Mouse (Mus musculus) ES-Bruce4 (cell line): ENCODE results near the gene Csf1. TPM values are rescaled to one million over a fixed set of nuclear protein-coding genes. Genes with fewer than 3 reads are reported as not detected.

Source experiments
- H3K27ac ChIP-seq: 2 replicates; pipeline ENCODE4 v1.5.1; 2012; ENCODE audit warnings: low read length, inconsistent platforms; ENCODE audit not compliant: insufficient read depth
- H3K27me3 ChIP-seq: 2 replicates; pipeline ENCODE4 v1.6.1; 2012; ENCODE audit warnings: mild to moderate bottlenecking, low read length, inconsistent platforms; ENCODE audit not compliant: control insufficient read depth, poor library complexity, insufficient read depth, severe bottlenecking
- H3K36me3 ChIP-seq: 2 replicates; pipeline ENCODE4 v1.6.1; 2012; ENCODE audit warnings: inconsistent platforms, mild to moderate bottlenecking, low read length, moderate library complexity; ENCODE audit not compliant: control insufficient read depth, poor library complexity, insufficient read depth, severe bottlenecking
- H3K4me1 ChIP-seq: one replicate; pipeline ENCODE4 v1.8.1; 2011; ENCODE audit warnings: low read length; ENCODE audit not compliant: control insufficient read depth, insufficient read depth
- H3K4me3 ChIP-seq: 2 replicates; pipeline ENCODE4 v1.5.1; 2011; ENCODE audit warnings: low read depth, mild to moderate bottlenecking, low read length
- H3K9ac ChIP-seq: 2 replicates; pipeline ENCODE4 v1.6.1; 2012; ENCODE audit warnings: low read depth, mild to moderate bottlenecking, inconsistent platforms; ENCODE audit not compliant: poor library complexity, severe bottlenecking
- H3K9me3 ChIP-seq: replicated peaks from 2 replicates; pipeline ENCODE4 v1.6.1; 2012; ENCODE audit warnings: mild to moderate bottlenecking, low read length, inconsistent platforms; ENCODE audit not compliant: control insufficient read depth, poor library complexity, insufficient read depth, severe bottlenecking
- CTCF ChIP-seq: IDR thresholded peaks from one replicate; pipeline ENCODE4 v1.8.1; 2011; ENCODE audit warnings: low read depth, low read length
- EP300 ChIP-seq: IDR thresholded peaks from 2 replicates; pipeline ENCODE4 v1.6.1; 2011; ENCODE audit warnings: low read depth, low read length; ENCODE audit not compliant: insufficient read depth
- POLR2A ChIP-seq: IDR thresholded peaks from one replicate; pipeline ENCODE4 v1.8.1; 2011; ENCODE audit warnings: low read length; ENCODE audit not compliant: insufficient read depth
- polyA plus RNA-seq: library from polyadenylated mRNA; stranded (reverse); fragments of >200 nt; gene quantifications from 2 replicates; pipeline ENCODE4 v1.2.4, GENCODE M21; 2011; ENCODE audit warnings: low read depth; ENCODE audit not compliant: missing spikeins, insufficient read depth, insufficient read length

Csf1 gene
- polyA plus RNA-seq, 1 experiment = 27.0 TPM

DNA sequence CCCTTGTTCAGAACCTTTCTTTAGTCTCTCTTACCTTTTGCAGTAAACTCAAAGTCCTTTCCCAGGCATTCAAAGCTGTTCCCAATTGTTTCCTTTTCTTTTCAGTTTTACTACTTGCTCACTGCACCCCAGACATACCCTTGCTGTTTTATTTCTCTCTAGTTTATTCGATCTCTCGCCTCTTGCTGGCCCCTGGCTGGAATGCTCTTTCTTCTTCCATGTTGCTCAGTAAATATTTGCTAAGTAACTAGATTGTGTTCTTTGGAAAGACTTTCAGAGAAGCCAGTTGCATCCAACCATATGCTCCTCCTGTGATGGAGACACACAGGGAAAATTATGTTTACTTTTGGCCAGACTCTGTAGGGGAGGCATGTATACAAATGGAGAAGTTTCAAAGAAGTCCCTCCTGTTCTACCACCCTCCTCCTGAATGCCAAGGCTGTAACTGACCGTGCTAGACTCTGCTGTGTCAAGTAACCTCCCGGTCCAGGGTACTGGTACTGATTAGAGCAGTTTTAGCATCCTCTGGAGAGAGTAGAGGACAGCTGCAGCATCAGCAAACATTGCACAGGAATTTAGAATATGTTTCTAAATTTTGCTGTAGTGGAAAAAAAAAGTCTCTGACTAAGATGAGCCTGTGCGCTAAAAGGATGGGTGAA is 45.9 kb downstream of the Csf1 start:
- Histone ChIP-seq H3K4me1 (no peaks in the 10 kb centered on the region), H3K9ac (no peak overlapping the region), H3K36me3 (no peaks in the 10 kb centered on the region), H3K27ac (no peak overlapping the region), H3K9me3 (no peaks in the 10 kb centered on the region), H3K27me3 (no peaks in the 10 kb centered on the region), H3K4me3 (no peak overlapping the region)
- TF ChIP-seq CTCF (no peak), EP300 (no peak), POLR2A (no peak)

- TF ChIP-seq CTCF (no peak), EP300 (no peak), POLR2A (no peak)
- Histone ChIP-seq H3K4me3 (no peak overlapping the region), H3K9ac (no peak overlapping the region), H3K4me1 (no peaks in the 10 kb centered on the region), H3K9me3 (no peaks in the 10 kb centered on the region), H3K36me3 (no peaks in the 10 kb centered on the region), H3K27ac (no peak overlapping the region), H3K27me3 (no peaks in the 10 kb centered on the region)
Observed at GRCm38 (mm10) chr3:107712081-107712480, 48.2 kb downstream of the Csf1 start.

DNA sequence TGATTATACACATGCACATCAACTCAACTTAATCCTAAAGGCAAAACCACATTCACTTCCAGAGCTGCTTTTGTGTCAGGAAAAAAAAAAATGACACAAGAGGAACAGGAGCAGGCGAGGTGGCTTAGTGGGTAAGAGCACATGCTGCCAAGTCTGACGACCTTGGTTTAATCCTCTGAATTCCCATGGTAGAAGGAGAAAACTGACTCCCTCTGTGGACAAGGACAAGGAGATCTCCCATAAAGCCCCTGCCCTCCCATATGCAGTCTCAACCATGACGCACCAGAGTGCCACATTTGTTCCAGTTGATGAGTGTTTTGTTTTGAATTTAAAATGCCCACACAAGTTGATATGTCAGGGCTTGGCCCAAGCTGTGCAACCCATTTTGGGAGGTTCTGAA is 51.1 kb downstream of the Csf1 start:
- H3K4me1 ChIP-seq = no peaks in the 10 kb centered on the region
- no peak overlapping the region for H3K27ac ChIP-seq
- no peak overlapping the region for H3K9ac ChIP-seq
- no peak overlapping the region for H3K4me3 ChIP-seq
- no peaks in the 10 kb centered on the region for H3K27me3 ChIP-seq
- no peak for TF ChIP-seq CTCF
- no peak for TF ChIP-seq POLR2A
- TF ChIP-seq EP300 = no peak
- no peaks in the 10 kb centered on the region for H3K36me3 ChIP-seq
- no peaks in the 10 kb centered on the region for H3K9me3 ChIP-seq

GRCm38 (mm10) chr3:107707239-107707638 is 53.0 kb downstream of the Csf1 start:
- Histone ChIP-seq H3K4me1 (no peaks in the 10 kb centered on the region), H3K9ac (no peak overlapping the region), H3K27ac (no peak overlapping the region), H3K4me3 (no peak overlapping the region), H3K27me3 (no peaks in the 10 kb centered on the region), H3K36me3 (no peaks in the 10 kb centered on the region), H3K9me3 (no peaks in the 10 kb centered on the region)
- no peak for TF ChIP-seq POLR2A
- no peak for TF ChIP-seq CTCF
- TF ChIP-seq EP300 = no peak

- H3K4me1 ChIP-seq = no peaks in the 10 kb centered on the region
- no peak overlapping the region for H3K27ac ChIP-seq
- H3K27me3 ChIP-seq = no peaks in the 10 kb centered on the region
- no peak for TF ChIP-seq POLR2A
- TF ChIP-seq CTCF = no peak
- no peak for TF ChIP-seq EP300
- H3K36me3 ChIP-seq = no peaks in the 10 kb centered on the region
- H3K4me3 ChIP-seq = no peak overlapping the region
- no peak overlapping the region for H3K9ac ChIP-seq
- no peaks in the 10 kb centered on the region for H3K9me3 ChIP-seq
Observed at GRCm38 (mm10) chr3:107706164-107706563, 54.1 kb downstream of the Csf1 start.

- TF ChIP-seq CTCF = no peak
- TF ChIP-seq EP300 = no peak
- TF ChIP-seq POLR2A = no peak
- Histone ChIP-seq H3K9me3 (no peaks in the 10 kb centered on the region), H3K4me1 (no peaks in the 10 kb centered on the region), H3K9ac (no peak overlapping the region), H3K27ac (no peak overlapping the region), H3K27me3 (no peaks in the 10 kb centered on the region), H3K4me3 (no peak overlapping the region), H3K36me3 (no peaks in the 10 kb centered on the region)
Observed at GRCm38 (mm10) chr3:107704371-107704705, 55.9 kb downstream of the Csf1 start.
